Mouse (Mus musculus) gonadal fat pad, adult 2 months (tissue): ENCODE measurements around the gene Lgr4. TPM values are rescaled to one million over a fixed set of nuclear protein-coding genes. Genes with fewer than 3 reads are reported as not detected.

Experiments
- DNase-seq: peaks from one replicate; pipeline ENCODE4 v3.0.0-alpha.2; 2012; ENCODE audit warnings: low read depth
- polyA plus RNA-seq: library from polyadenylated mRNA; depleted of rRNA; stranded (reverse); fragments of >200 nt; gene quantifications from 2 replicates; pipeline ENCODE4 v1.2.3, GENCODE M21; 2012

Lgr4 gene
- polyA plus RNA-seq, 1 experiment, result 31.5 TPM

GRCm38 (mm10) chr2:109976181-109976580 is 58.7 kb downstream of the Lgr4 start:
- no peak for DNase-seq

GRCm38 (mm10) chr2:109977322-109977721 is 59.9 kb downstream of the Lgr4 start:
- DNase-seq, result no peak

GRCm38 (mm10) chr2:109979209-109979608 is 61.8 kb downstream of the Lgr4 start:
- no peak for DNase-seq

GRCm38 (mm10) chr2:109983435-109983834 is 66.0 kb downstream of the Lgr4 start:
- no peak for DNase-seq

GRCm38 (mm10) chr2:109984930-109985329 is 67.5 kb downstream of the Lgr4 start:
- DNase-seq, result peak; percentile 94

GRCm38 (mm10) chr2:109985560-109985959 is 68.1 kb downstream of the Lgr4 start:
- DNase-seq, result no peak

GRCm38 (mm10) chr2:109986036-109986785 is 68.8 kb downstream of the Lgr4 start:
- no peak for DNase-seq

- DNase-seq, result no peak
Measured at GRCm38 (mm10) chr2:109987946-109988345, 70.5 kb downstream of the Lgr4 start.

GRCm38 (mm10) chr2:109989196-109989595 is 71.7 kb downstream of the Lgr4 start:
- DNase-seq, result no peak

GRCm38 (mm10) chr2:109989679-109990473 is 72.4 kb downstream of the Lgr4 start:
- DNase-seq, result no peak

GRCm38 (mm10) chr2:109991754-109992153 is 74.3 kb downstream of the Lgr4 start:
- no peak for DNase-seq

- no peak for DNase-seq
Measured at GRCm38 (mm10) chr2:109992448-109993073, 75.1 kb downstream of the Lgr4 start.

GRCm38 (mm10) chr2:109993404-109993803 is 76.0 kb downstream of the Lgr4 start:
- DNase-seq, result no peak

- no peak for DNase-seq
Measured at GRCm38 (mm10) chr2:109995061-109995460, 77.6 kb downstream of the Lgr4 start.

- DNase-seq, result no peak
Measured at GRCm38 (mm10) chr2:109996411-109996810, 79.0 kb downstream of the Lgr4 start.

- no peak for DNase-seq
Measured at GRCm38 (mm10) chr2:110004668-110005067, 87.2 kb downstream of the Lgr4 start.

GRCm38 (mm10) chr2:110005164-110005563 is 87.7 kb downstream of the Lgr4 start:
- DNase-seq, result no peak

GRCm38 (mm10) chr2:110005596-110006239 is 88.3 kb downstream of the Lgr4 start:
- DNase-seq, result no peak

GRCm38 (mm10) chr2:110007423-110008267 is 90.2 kb downstream of the Lgr4 start:
- no peak for DNase-seq

GRCm38 (mm10) chr2:110009449-110009848 is 92.0 kb downstream of the Lgr4 start:
- no peak for DNase-seq

GRCm38 (mm10) chr2:110012184-110012725 is 94.8 kb downstream of the Lgr4 start:
- DNase-seq, result no peak
